Mouse (Mus musculus): ENCODE results near the gene Yju2.
"Not testable (repeated sequence)": the region's sequence is repeated elsewhere in the genome, so short reads cannot be mapped to it uniquely, and the experiment has no call there.

The Yju2 gene

GRCm38 (mm10) chr17:55958918-55959728, at the start of gene Yju2:
Yju2 (plus strand) TSS chr17:55959099.
- in situ Hi-C loops (cut with MboI; ENCODE audit: low sequenced_read_pairs), result no loop called here

GRCm38 (mm10) chr17:55931553-55932502, 27.1 kb upstream of the Yju2 start:
- in situ Hi-C loops (cut with MboI; ENCODE audit: low sequenced_read_pairs), result no loop called here

GRCm38 (mm10) chr17:55932635-55933034, 26.3 kb upstream of the Yju2 start:
- in situ Hi-C loops (cut with MboI; ENCODE audit: low sequenced_read_pairs), result no loop called here

GRCm38 (mm10) chr17:55933191-55933590, 25.7 kb upstream of the Yju2 start:
- in situ Hi-C loops (cut with MboI; ENCODE audit: low sequenced_read_pairs), result no loop called here

- in situ Hi-C loops (cut with MboI; ENCODE audit: low sequenced_read_pairs), result not testable (repeated sequence)
Measured at GRCm38 (mm10) chr17:55944387-55944865, 14.5 kb upstream of the Yju2 start.

- in situ Hi-C loops (cut with MboI; ENCODE audit: low sequenced_read_pairs), result not testable (repeated sequence)
Measured at GRCm38 (mm10) chr17:55944866-55945682, 13.8 kb upstream of the Yju2 start.

- in situ Hi-C loops (cut with MboI; ENCODE audit: low sequenced_read_pairs), result no loop called here
Measured at GRCm38 (mm10) chr17:55945696-55946095, 13.2 kb upstream of the Yju2 start.

GRCm38 (mm10) chr17:55948647-55949046, 10.3 kb upstream of the Yju2 start:
- in situ Hi-C loops (cut with MboI; ENCODE audit: low sequenced_read_pairs), result no loop called here

- in situ Hi-C loops (cut with MboI; ENCODE audit: low sequenced_read_pairs), result no loop called here
Measured at GRCm38 (mm10) chr17:55949400-55949799, 9.5 kb upstream of the Yju2 start, which contains the start of gene Zfp119b. Zfp119b (minus strand) TSS chr17:55949500.

GRCm38 (mm10) chr17:55950601-55951000, 8.3 kb upstream of the Yju2 start:
- in situ Hi-C loops (cut with MboI; ENCODE audit: low sequenced_read_pairs), result no loop called here

- in situ Hi-C loops (cut with MboI; ENCODE audit: low sequenced_read_pairs), result no loop called here
Measured at GRCm38 (mm10) chr17:55952041-55952440, 6.9 kb upstream of the Yju2 start.

- in situ Hi-C loops (cut with MboI; ENCODE audit: low sequenced_read_pairs), result no loop called here
Measured at GRCm38 (mm10) chr17:55952447-55953027, 6.4 kb upstream of the Yju2 start, which contains the start of gene Ebi3. Ebi3 (plus strand) TSS chr17:55952640.

GRCm38 (mm10) chr17:55953751-55954150, 5.1 kb upstream of the Yju2 start:
- in situ Hi-C loops (cut with MboI; ENCODE audit: low sequenced_read_pairs), result no loop called here

- in situ Hi-C loops (cut with MboI; ENCODE audit: low sequenced_read_pairs), result no loop called here
Measured at GRCm38 (mm10) chr17:55954229-55954628, 4.7 kb upstream of the Yju2 start.

GRCm38 (mm10) chr17:55956129-55956528, 2.8 kb upstream of the Yju2 start:
- in situ Hi-C loops (cut with MboI; ENCODE audit: low sequenced_read_pairs), result no loop called here

GRCm38 (mm10) chr17:55956591-55956990, 2.3 kb upstream of the Yju2 start:
- in situ Hi-C loops (cut with MboI; ENCODE audit: low sequenced_read_pairs), result no loop called here

- in situ Hi-C loops (cut with MboI; ENCODE audit: low sequenced_read_pairs), result no loop called here
Measured at GRCm38 (mm10) chr17:55957168-55957567, 1.7 kb upstream of the Yju2 start.

GRCm38 (mm10) chr17:55957726-55958583, 944 bp upstream of the Yju2 start:
- in situ Hi-C loops (cut with MboI; ENCODE audit: low sequenced_read_pairs), result no loop called here

- in situ Hi-C loops (cut with MboI; ENCODE audit: low sequenced_read_pairs), result no loop called here
Measured at GRCm38 (mm10) chr17:55958584-55958886, 364 bp upstream of the Yju2 start.

Data from CH12F3 (cell line).